Mouse (Mus musculus) liver, embryonic 15.5 days (tissue): ENCODE measurements at regions not wholly inside any gene's neighbourhood (a gene's known extent, or its start where the extent isn't known, plus 50 kb on each side); places are given as distances from the start of the nearest gene placed in this dataset.
A peak's percentile ranks its signal among the peaks of the same experiment; 100 is the strongest.

Experiments used
- ATAC-seq: fragments of 200-750 bp; cut with Nextera tagmentation; 2 replicates; pipeline ENCODE4 v1.8.0; 2017; ENCODE audit warnings: moderate number of reproducible peaks, mild to moderate bottlenecking, moderate library complexity; ENCODE audit not compliant: insufficient read depth
- H3K27ac ChIP-seq: fragments of 300-500 bp; sonication (generic); replicated peaks from 2 replicates; pipeline ENCODE4 v1.5.1; 2015; ENCODE audit warnings: mild to moderate bottlenecking, inconsistent platforms
- H3K27me3 ChIP-seq: fragments of 300-500 bp; sonication (generic); 2 replicates; pipeline ENCODE4 v1.6.1; 2015; ENCODE audit warnings: mild to moderate bottlenecking, inconsistent platforms
- H3K36me3 ChIP-seq: fragments of 300-500 bp; sonication (generic); replicated peaks from 2 replicates; pipeline ENCODE4 v1.6.1; 2015; ENCODE audit warnings: moderate library complexity, mild to moderate bottlenecking, inconsistent platforms
- H3K4me1 ChIP-seq: fragments of 300-500 bp; sonication (generic); replicated peaks from 2 replicates; pipeline ENCODE4 v1.6.1; 2015; ENCODE audit warnings: inconsistent platforms
- H3K4me2 ChIP-seq: fragments of 300-500 bp; sonication (generic); 2 replicates; pipeline ENCODE4 v1.6.1; 2015; ENCODE audit warnings: moderate library complexity, mild to moderate bottlenecking, inconsistent platforms
- H3K4me3 ChIP-seq: fragments of 300-500 bp; sonication (generic); replicated peaks from 2 replicates; pipeline ENCODE4 v1.5.1; 2015; ENCODE audit warnings: mild to moderate bottlenecking, inconsistent platforms
- H3K9ac ChIP-seq: fragments of 300-500 bp; sonication (generic); 2 replicates; pipeline ENCODE4 v1.6.1; 2015; ENCODE audit warnings: moderate library complexity, mild to moderate bottlenecking, inconsistent platforms
- H3K9me3 ChIP-seq: fragments of 300-500 bp; sonication (generic); replicated peaks from 2 replicates; pipeline ENCODE4 v1.6.1; 2016; ENCODE audit warnings: inconsistent platforms
- whole genome bisulfite sequencing: fragments of 180-500 bp; shearing (Covaris S2); methylation state at CpG from one replicate; pipeline ENCODE4 v1.1.7; 2015; ENCODE audit warnings: mixed read lengths; ENCODE audit not compliant: insufficient replicate concordance; 5-methylcytosine and 5-hydroxymethylcytosine counted together

DNA sequence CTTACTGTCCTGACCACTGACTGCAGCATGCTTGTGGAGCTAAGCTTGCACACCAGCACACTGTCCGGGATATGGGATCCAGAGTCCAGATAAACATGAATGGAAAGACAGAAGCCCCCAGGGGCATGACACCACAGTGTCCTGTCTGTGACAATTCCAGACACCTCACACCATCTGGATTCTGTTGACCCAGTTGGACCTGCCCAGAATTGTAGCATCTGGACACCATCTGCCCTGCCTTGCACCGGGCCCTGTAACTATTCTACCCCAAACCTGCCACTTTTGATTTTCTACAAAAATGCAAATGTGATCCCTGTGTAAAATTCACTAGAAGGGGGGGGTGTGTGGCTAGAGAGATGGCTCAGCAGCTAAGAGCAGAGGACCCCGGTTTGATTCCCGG, 114.5 kb upstream of the Hs6st1 start:
- H3K27ac ChIP-seq: no peak overlapping the region
- H3K4me1 ChIP-seq: no peaks in the 10 kb centered on the region
- no peak overlapping the region for H3K4me2 ChIP-seq
- no peak overlapping the region for H3K9ac ChIP-seq
- no peaks in the 10 kb centered on the region for H3K36me3 ChIP-seq
- no peaks in the 10 kb centered on the region for H3K27me3 ChIP-seq
- H3K4me3 ChIP-seq: no peak overlapping the region
- 70% methylated on average over 4 of the region's 4 CpGs for WGBS
- no peaks in the 10 kb centered on the region for H3K9me3 ChIP-seq
- ATAC-seq: no peak

DNA sequence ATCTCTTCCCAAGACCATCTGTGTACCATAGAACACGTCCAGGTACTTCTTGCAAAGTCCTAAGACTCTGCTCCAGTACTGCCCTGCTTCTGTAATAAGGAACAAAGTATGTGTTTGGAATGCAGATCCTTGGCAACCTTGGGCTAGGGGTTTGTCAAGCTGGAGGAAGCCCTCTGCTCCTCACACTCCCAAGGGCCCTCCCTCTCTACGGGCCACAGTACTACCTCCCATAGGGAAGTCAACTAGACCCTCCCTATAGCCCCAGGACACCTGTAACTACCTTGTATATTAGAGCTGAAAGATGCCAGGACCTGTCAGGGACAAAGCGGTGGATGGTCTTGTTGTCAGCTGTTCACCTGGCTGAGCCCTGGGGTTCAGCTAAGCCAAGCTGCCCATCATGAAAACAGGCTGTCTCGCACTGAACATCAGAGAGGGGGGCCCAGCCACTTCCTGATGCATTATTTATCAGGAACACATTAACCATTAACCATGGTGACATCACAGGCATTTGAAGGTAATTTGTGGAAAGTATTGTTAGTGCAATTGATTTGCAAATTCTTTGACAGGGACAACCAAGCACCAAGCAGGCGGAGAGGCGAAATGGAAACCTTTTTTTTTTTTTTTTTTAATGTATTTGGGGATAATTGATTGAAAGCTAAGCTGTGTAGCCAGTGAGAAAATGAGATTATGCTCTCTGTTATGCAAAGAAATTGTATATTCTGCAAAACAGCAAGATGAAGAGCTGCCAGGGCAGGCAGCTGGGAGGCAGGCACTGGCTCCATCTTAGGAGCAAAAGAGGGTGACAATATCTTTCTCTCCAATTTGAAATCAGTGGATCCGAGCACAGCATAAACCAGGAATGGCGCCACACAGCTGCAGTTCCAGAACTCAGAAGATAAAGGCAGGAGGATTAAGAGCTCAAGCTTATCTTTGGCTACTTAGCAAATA, 110.5 kb upstream of the Hs6st1 start:
- 55% methylated on average over 8 of the region's 8 CpGs for WGBS
- H3K9me3 ChIP-seq: no peaks in the 10 kb centered on the region
- ATAC-seq: no peak
- H3K4me3 ChIP-seq: no peak overlapping the region
- no peaks in the 10 kb centered on the region for H3K4me1 ChIP-seq
- H3K36me3 ChIP-seq: no peaks in the 10 kb centered on the region
- no peaks in the 10 kb centered on the region for H3K27me3 ChIP-seq
- H3K9ac ChIP-seq: no peak overlapping the region
- H3K27ac ChIP-seq: no peak overlapping the region
- H3K4me2 ChIP-seq: no peak overlapping the region

DNA sequence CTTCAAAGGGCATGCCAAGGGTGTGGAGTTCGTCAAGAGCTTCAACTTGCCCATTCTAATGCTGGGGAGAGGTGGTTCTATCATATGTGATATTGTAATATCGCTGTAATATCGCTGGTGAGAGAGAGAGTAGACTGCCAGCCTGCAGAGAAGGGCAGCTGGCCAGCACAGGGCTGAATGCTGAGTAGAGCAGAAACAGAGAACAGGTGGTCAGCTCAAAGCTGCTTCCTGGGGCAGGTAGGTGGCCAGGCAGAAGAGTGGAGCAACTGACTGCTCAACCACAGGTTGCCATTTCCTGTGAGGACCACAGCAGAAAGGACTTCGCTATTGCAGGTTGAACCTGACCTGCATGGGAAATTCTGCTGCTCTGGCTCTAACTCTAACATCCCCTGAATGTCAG, 108.5 kb upstream of the Hs6st1 start:
- WGBS: 62% methylated on average over 4 of the region's 4 CpGs
- H3K36me3 ChIP-seq: no peaks in the 10 kb centered on the region
- H3K27ac ChIP-seq: no peak overlapping the region
- no peaks in the 10 kb centered on the region for H3K27me3 ChIP-seq
- H3K4me2 ChIP-seq: no peak overlapping the region
- no peaks in the 10 kb centered on the region for H3K9me3 ChIP-seq
- ATAC-seq: no peak
- H3K4me1 ChIP-seq: no peaks in the 10 kb centered on the region
- H3K9ac ChIP-seq: no peak overlapping the region
- H3K4me3 ChIP-seq: no peak overlapping the region

DNA sequence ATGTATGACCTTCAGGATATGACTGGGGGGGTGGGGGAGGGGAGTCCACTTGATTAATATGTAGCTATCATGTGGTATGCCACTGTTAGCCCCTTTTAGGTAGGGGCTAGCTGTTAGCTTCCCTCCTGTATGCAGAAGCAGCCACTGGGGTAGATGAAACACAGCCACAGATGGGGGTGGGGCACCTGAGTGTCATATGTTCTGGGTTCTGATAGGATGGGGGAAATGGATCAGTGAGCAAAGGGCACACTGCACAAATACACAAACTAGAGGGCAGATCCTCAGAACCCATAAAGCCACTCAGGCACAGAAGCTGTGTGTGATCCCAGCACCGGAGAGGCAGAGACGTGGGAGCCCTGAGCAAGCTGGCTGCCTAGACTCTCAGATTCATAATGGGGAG, 107.4 kb upstream of the Hs6st1 start:
- Histone ChIP-seq H3K4me1 (no peaks in the 10 kb centered on the region), H3K27ac (no peak overlapping the region), H3K9ac (no peak overlapping the region), H3K36me3 (no peaks in the 10 kb centered on the region), H3K9me3 (no peaks in the 10 kb centered on the region), H3K4me3 (no peak overlapping the region), H3K27me3 (no peaks in the 10 kb centered on the region), H3K4me2 (no peak overlapping the region)
- ATAC-seq: no peak
- WGBS: 78% methylated on average over 2 of the region's 2 CpGs

DNA sequence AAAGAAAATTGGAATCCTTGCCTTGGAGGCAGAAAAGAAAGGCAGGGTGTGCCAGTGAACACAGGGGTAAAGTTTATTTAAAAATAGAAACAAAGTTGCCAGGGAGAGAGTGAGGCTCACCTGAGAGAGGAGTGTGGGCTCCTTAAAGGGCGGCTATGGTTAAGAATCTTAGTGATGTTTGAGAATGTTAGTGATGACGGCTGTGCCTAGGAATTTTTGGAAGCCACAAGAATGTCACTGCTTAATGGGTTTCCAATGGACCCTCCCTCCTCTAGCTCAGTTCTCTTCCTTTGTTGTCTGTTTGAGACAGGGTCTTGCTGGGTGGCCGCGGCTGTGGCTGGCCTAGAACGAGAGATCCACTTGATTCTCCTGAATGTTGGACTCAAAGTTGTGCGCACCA, 106.3 kb upstream of the Hs6st1 start:
- Histone ChIP-seq H3K27ac (no peak overlapping the region), H3K4me3 (no peak overlapping the region), H3K4me2 (no peak overlapping the region), H3K27me3 (no peaks in the 10 kb centered on the region), H3K4me1 (no peaks in the 10 kb centered on the region), H3K36me3 (no peaks in the 10 kb centered on the region), H3K9ac (no peak overlapping the region), H3K9me3 (no peaks in the 10 kb centered on the region)
- WGBS: 47% methylated on average over 6 of the region's 6 CpGs
- ATAC-seq: no peak

DNA sequence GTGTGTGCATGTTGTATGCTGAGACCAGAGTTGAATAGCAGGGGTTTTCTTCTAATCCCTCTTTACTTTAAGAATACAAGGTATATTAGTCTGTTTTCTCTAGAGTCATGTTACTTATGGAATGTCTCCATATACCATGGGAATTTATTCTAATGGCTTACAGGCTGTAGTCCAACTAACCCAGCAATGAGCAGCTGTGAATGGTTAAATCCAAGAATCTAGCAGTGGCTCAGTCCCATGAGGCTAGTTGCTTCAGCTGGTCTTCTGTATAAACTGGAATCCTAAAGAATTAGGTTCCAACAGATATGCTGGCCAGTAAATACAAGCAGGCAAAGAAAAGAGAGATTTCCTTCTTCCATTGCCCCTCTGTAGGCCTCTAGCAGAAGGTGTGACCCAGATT, 99.7 kb upstream of the Hs6st1 start:
- Histone ChIP-seq H3K4me2 (no peak overlapping the region), H3K9me3 (no peaks in the 10 kb centered on the region), H3K4me3 (no peak overlapping the region), H3K9ac (no peak overlapping the region), H3K27ac (no peak overlapping the region), H3K36me3 (no peaks in the 10 kb centered on the region), H3K27me3 (no peaks in the 10 kb centered on the region), H3K4me1 (no peaks in the 10 kb centered on the region)
- ATAC-seq: no peak

DNA sequence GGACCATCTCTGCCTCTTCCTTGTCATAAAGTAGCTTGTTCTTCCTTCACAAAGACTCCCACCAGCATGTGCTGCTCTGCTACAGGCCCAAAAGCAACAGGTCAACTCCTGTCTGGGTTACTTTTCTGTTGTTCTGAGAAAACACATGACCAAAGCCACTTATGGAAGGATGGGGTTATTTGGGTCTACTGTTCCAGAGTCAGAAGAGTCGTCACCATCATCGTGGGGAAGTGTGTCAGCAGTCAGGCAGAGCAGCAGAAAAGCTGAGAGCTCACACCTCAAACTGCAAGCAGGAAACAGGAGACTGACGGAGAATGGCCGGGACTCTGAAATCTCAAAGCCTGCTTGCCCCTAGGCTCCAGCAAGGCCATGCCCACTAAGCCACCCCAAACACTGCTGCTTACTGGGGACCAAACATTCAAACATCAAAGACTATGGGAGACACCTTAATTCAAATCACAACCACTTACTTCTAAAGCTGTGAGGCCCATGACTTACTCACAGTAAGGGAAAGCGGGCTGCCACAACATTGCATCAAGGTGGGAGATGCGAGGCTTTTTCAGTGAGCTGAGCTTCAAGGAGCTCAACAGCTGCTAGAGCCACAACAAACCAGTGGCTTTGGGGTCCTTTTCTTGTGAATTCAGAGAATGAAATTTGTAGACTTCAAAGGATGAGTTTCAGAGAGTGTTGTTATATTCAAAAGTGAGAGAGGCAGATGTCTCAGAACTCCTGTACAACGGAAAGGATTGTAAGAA, 96.6 kb upstream of the Hs6st1 start:
- no peaks in the 10 kb centered on the region for H3K27me3 ChIP-seq
- H3K4me2 ChIP-seq: no peak overlapping the region
- WGBS: 53% methylated on average over 7 of the region's 7 CpGs
- no peak overlapping the region for H3K27ac ChIP-seq
- ATAC-seq: no peak
- H3K9ac ChIP-seq: no peak overlapping the region
- no peaks in the 10 kb centered on the region for H3K36me3 ChIP-seq
- no peaks in the 10 kb centered on the region for H3K9me3 ChIP-seq
- no peak overlapping the region for H3K4me3 ChIP-seq
- H3K4me1 ChIP-seq: peaks cover 14% of the 10 kb centered on the region

DNA sequence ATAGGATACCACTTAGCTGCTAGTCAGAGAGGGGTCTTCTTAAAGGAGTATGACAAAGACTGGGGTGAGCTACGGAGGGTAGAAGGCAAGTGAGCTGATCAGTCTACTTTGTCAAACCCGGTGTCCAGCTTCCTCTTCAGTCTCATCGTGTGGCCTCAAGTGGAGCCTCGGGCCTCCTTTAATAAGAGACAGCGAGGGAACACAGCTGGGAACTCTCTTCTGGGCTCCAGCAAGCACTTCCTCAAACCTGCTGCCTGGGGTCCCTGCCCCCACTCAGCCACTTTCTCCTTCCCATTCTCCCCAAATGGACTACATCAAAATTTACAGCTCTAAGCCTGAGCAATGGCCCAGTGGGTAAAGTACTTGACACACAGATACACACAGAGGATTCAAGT, 96.0 kb upstream of the Hs6st1 start:
- Histone ChIP-seq H3K9ac (no peak overlapping the region), H3K9me3 (no peaks in the 10 kb centered on the region), H3K27me3 (no peaks in the 10 kb centered on the region), H3K4me1 (peaks cover 16% of the 10 kb centered on the region), H3K36me3 (no peaks in the 10 kb centered on the region), H3K27ac (no peak overlapping the region), H3K4me3 (no peak overlapping the region), H3K4me2 (no peak overlapping the region)
- no peak for ATAC-seq
- WGBS: 34% methylated on average over 5 of the region's 5 CpGs

DNA sequence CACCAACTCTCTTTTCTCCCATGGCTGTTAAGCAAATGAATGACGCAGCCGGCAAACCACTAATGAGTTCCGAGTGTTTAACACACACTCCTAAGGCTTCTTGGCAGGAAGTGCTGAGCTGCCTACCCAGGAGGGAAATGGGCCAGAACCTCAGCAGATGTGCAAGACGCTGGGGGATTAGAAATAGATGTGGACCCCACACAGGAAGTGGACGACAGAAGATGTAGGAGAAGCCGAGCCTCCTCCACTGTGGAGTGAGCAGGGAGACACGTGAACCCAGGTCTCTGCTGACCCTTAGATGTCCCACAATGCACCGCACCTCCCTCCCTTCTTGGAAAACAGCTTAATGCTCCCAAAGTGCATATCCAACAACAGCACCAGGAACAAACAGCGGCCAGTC, 94.8 kb upstream of the Hs6st1 start:
- Histone ChIP-seq H3K4me3 (no peak overlapping the region), H3K9me3 (no peaks in the 10 kb centered on the region), H3K4me2 (no peak overlapping the region), H3K9ac (no peak overlapping the region), H3K27ac (no peak overlapping the region), H3K27me3 (no peaks in the 10 kb centered on the region), H3K36me3 (no peaks in the 10 kb centered on the region), H3K4me1 (peaks cover 16% of the 10 kb centered on the region)
- 33% methylated on average over 9 of the region's 9 CpGs for WGBS
- no peak for ATAC-seq

DNA sequence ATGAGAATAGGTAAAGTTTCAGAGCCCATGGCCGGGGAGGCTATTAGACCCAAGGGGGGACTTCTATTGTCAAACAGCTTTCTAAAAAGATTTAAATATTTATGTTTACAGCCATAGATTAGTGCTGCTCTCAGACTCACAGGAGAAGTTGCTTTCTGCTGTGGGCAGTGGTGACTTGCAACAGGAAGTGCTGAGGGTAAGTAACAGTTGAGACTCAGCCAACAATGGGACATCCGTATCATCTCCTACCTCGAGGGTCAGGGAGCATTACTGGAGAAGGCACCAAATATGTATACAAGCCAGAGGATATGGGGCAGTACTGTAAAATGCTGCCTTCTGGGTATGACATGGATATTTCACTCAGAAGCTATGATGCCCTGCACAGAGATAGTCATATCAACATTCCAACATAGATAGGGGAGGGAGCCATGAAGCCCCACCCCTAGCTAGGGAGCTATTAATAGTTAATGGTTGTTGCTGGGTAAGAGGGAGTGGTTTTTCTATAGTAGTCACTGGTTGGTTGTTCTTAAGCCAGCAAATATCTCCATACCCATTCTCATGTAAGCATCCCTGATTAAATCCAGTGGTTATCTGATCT, 92.5 kb upstream of the Hs6st1 start:
- H3K27ac ChIP-seq: no peak overlapping the region; the same call in 1 of the 2 replicates

DNA sequence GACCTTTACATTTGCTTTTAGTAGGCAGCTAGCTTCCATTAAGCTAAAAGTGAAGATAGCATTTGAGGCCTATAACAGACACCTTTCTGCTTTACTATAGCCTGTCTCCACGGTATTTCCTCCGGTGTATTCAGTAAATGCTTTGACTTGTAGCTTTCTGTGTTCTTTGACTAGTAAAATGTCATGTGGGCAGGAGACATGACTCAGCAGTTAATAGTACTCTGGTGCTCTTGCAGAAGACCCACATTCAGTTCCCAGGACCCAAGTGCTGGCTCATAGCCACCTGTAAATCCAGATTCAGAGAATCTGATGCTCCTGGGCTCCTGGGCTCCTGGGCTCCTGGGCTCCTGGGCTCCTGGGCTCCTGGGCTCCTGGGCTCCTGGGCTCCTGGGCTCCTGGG, 91.7 kb upstream of the Hs6st1 start:
- H3K27me3 ChIP-seq: no peaks in the 10 kb centered on the region
- ATAC-seq: no peak
- H3K4me1 ChIP-seq: peaks cover 16% of the 10 kb centered on the region
- 14% methylated on average over 2 of the region's 2 CpGs for WGBS
- H3K4me3 ChIP-seq: no peak overlapping the region
- H3K27ac ChIP-seq: no peak overlapping the region
- no peaks in the 10 kb centered on the region for H3K9me3 ChIP-seq
- no peak overlapping the region for H3K9ac ChIP-seq
- no peak overlapping the region for H3K4me2 ChIP-seq
- no peaks in the 10 kb centered on the region for H3K36me3 ChIP-seq

More for the DNA sequence above, 92.5 kb upstream of the Hs6st1 start:
- Histone ChIP-seq H3K27me3 (no peaks in the 10 kb centered on the region), H3K9ac (no peak overlapping the region), H3K4me3 (no peak overlapping the region), H3K4me2 (peak overlapping the region; percentile 25), H3K36me3 (no peaks in the 10 kb centered on the region), H3K9me3 (no peaks in the 10 kb centered on the region), H3K4me1 (peaks cover 16% of the 10 kb centered on the region)
- ATAC-seq: peak; percentile 79
- 26% methylated on average over 3 of the region's 3 CpGs for WGBS
